Mouse (Mus musculus): Measurements from ENCODE around the gene 9530003J23Rik. TPM values are rescaled to one million over a fixed set of nuclear protein-coding genes. Genes with fewer than 3 reads are reported as not detected.
"Not testable (repeated sequence)": the region's sequence is repeated elsewhere in the genome, so short reads cannot be mapped to it uniquely, and the experiment has no call there.

The 9530003J23Rik gene
- polyA plus RNA-seq (2015; fragmentation: Nextera tagmentation; extraction: Ambion mirVana) = not detected in 2 replicates

DNA sequence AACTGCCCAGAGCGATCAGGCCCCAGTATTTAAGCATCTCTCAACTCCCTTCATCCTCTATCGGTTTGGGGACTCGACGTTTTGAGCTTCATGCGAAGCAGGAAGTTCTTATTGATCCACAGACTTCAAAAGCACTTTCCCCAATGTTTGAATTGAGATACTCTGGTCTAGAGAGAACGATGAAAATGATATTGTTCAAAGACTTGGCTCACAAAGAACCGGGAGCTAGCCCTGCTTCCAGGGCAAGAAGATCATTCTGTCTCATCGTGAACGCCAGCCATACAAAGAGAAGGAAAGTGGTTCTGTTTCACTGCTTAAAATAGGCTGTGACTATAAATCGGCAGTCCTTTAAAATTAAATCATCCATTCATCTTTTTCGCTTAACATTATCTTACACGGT lies at the start of gene 9530003J23Rik:
TSS of gene 9530003J23Rik (minus strand) at position 101 of the 400 bp plus-strand sequence.
- no peaks in the 10 kb centered on the region for H3K36me3 ChIP-seq (ENCODE audit: control insufficient read depth, insufficient read depth, low read length)
- H3K4me1 ChIP-seq (ENCODE audit: control insufficient read depth, insufficient read depth, low read depth, low read length) = no peaks in the 10 kb centered on the region
- WGBS = 88% methylated on average over 12 of the region's 12 CpGs
- no peaks in the 10 kb centered on the region for H3K27me3 ChIP-seq (replicated peaks; ENCODE audit: control insufficient read depth, insufficient read depth, low read length)
- no peaks in the 10 kb centered on the region for H3K9me3 ChIP-seq (ENCODE audit: control insufficient read depth, low read length)
- no peak within 1 kb of the TSS for H3K9ac ChIP-seq (ENCODE audit: low read depth, low read length)
- H3K4me2 ChIP-seq (ENCODE audit: low read length) = no peak within 1 kb of the TSS
- no peak within 1 kb of the TSS for H3K4me3 ChIP-seq (ENCODE audit: low read length)
- H3K27ac ChIP-seq (ENCODE audit: low read depth, low read length) = no peak within 1 kb of the TSS
- no peak for ATAC-seq

DNA sequence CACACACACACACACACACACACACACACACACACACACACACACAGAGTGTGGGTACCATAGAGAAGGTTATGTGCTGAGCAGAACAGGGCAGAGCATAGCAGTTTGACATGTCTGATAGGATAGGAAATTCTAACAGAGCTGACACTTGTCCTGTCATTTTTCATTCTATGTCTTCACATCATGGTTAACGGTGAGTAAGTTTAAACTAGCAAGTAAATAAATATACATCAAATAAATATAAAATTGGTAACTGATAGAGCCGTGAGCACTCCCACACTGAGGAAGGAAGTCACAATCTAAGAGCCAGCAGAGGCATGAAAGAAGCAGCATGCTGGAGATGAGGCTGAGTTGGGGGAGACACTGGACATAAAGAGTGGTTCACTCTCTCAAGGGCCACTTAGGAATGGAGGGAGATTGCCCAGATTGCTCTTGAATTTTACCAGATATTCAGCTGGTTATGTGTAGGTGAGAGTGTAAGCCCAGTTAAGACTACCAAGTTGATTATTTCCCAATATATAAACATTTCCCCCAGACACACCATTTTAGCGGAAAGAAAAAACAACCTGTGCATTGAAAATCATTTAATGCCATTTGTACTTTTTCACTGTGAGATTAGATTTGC lies 48.8 kb upstream of the 9530003J23Rik start:
- Histone ChIP-seq H3K9me3 (ENCODE audit: control insufficient read depth, low read length) (no peaks in the 10 kb centered on the region), H3K27ac (ENCODE audit: low read depth, low read length) (no peak overlapping the region), H3K27me3 (replicated peaks; ENCODE audit: control insufficient read depth, insufficient read depth, low read length) (no peaks in the 10 kb centered on the region), H3K4me1 (ENCODE audit: control insufficient read depth, insufficient read depth, low read depth, low read length) (no peaks in the 10 kb centered on the region), H3K4me2 (ENCODE audit: low read length) (no peak overlapping the region), H3K36me3 (ENCODE audit: control insufficient read depth, insufficient read depth, low read length) (no peaks in the 10 kb centered on the region), H3K9ac (ENCODE audit: low read depth, low read length) (no peak overlapping the region), H3K4me3 (ENCODE audit: low read length) (no peak overlapping the region)
- no peak for ATAC-seq
- 90% methylated on average over 3 of the region's 3 CpGs for WGBS

DNA sequence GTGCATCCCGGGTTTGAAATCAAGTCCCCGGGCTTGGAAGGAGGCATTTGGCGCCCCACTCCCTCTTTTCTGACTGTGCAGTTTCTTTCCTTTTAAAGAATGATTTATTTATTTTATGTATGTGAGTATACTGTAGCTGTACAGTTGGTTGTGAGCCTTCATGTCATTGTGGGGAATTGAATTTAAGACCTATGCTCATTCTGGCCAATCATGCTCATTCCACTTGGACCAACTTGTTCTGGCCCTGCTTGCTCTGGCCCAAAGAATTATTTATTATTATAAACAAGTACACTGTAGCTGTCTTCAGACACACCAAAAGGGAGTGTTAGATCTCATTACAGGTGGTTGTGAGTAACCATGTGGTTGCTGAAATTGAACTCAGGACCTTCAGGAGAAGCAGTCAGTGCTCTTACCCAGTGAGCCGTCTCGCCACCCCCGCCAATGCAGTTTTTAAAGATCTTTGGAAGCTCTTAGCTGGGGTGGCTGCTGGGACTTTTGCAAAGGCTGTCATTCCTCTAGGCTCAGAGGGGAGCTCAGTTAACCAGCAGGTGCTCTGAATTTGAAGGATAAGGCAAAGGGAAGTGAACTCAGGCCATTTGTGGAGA lies 48.0 kb upstream of the 9530003J23Rik start:
- no peaks in the 10 kb centered on the region for H3K27me3 ChIP-seq (replicated peaks; ENCODE audit: control insufficient read depth, insufficient read depth, low read length)
- H3K4me2 ChIP-seq (ENCODE audit: low read length) = no peak overlapping the region
- no peak for ATAC-seq
- 89% methylated on average over 6 of the region's 6 CpGs for WGBS
- H3K9ac ChIP-seq (ENCODE audit: low read depth, low read length) = no peak overlapping the region
- H3K9me3 ChIP-seq (ENCODE audit: control insufficient read depth, low read length) = no peaks in the 10 kb centered on the region
- no peaks in the 10 kb centered on the region for H3K4me1 ChIP-seq (ENCODE audit: control insufficient read depth, insufficient read depth, low read depth, low read length)
- no peak overlapping the region for H3K4me3 ChIP-seq (ENCODE audit: low read length)
- no peaks in the 10 kb centered on the region for H3K36me3 ChIP-seq (ENCODE audit: control insufficient read depth, insufficient read depth, low read length)
- no peak overlapping the region for H3K27ac ChIP-seq (ENCODE audit: low read depth, low read length)

DNA sequence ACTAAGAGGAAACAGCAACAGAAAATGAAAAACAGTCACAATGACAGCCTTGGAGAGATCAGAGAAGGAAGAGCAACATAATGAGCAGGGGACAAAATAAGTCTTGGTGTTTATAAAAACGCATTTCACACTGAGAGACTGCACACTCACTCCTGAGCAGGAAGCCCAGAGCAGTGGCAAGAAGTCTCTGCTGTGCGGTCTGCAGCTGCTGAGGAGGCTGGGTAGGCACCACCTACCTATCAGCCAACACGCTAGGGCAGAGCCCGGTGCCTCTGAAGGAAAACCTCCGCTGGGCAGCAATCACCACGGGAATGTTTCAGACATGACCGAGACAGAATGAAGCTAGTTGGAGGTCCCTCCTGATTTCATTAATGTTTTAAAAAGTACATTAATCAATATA lies 47.1 kb upstream of the 9530003J23Rik start:
- not testable (repeated sequence) for H3K4me1 ChIP-seq (ENCODE audit: control insufficient read depth, insufficient read depth, low read depth, low read length); H3K27ac ChIP-seq (ENCODE audit: low read depth, low read length); H3K4me3 ChIP-seq (ENCODE audit: low read length); ATAC-seq; H3K36me3 ChIP-seq (ENCODE audit: control insufficient read depth, insufficient read depth, low read length); H3K9me3 ChIP-seq (ENCODE audit: control insufficient read depth, low read length); H3K4me2 ChIP-seq (ENCODE audit: low read length); H3K9ac ChIP-seq (ENCODE audit: low read depth, low read length); H3K27me3 ChIP-seq (replicated peaks; ENCODE audit: control insufficient read depth, insufficient read depth, low read length)
- 83% methylated on average over 2 of the region's 7 CpGs for WGBS

DNA sequence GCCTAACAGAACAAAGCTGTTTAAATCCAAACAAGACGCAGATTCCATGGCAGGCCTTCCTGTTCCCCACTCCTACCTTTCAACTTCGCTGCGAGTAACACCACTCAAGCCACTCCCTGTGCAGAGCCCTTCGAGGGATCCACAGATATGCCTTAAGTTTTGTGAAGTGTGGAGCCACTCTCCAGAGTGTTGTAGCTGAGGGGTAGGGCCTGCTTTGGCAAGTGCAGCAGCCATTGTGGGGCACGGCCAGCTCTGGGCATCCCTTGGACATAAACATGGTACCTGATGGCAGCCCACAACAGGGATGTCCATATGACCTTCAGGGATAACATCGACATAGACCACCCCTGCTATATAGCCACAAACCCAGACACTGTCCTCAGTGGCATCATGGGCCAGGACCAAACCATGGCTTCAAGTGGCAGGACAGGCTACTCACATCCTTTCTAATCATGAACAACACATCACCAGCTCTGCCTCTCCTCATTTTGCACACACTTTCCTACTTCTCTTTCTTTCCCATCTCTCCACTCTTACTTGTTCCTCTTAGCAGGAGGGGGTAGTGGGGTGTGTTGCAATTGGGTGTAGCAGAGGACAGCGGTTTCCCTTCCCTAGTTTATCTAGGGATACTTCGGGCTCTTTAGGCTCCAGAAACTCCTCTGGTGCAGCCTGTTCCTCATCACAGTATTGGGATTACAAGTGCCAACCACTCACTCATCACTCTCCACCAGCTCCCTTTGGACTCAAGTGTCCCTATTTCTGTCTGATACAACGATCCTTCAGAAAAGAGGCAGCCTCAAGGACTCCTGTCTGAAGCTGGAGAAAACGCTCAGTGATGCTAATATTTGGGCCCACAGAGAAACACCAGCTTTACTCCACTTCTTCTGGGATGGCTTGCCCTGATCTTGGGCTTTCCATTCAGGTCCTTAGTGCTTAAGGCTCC lies 46.3 kb upstream of the 9530003J23Rik start:
- ATAC-seq = no peak
- H3K9me3 ChIP-seq (ENCODE audit: control insufficient read depth, low read length) = no peaks in the 10 kb centered on the region
- H3K27ac ChIP-seq (ENCODE audit: low read depth, low read length) = no peak overlapping the region
- H3K4me3 ChIP-seq (ENCODE audit: low read length) = no peak overlapping the region
- H3K9ac ChIP-seq (ENCODE audit: low read depth, low read length) = no peak overlapping the region
- 87% methylated on average over 10 of the region's 10 CpGs for WGBS
- H3K4me2 ChIP-seq (ENCODE audit: low read length) = no peak overlapping the region
- H3K36me3 ChIP-seq (ENCODE audit: control insufficient read depth, insufficient read depth, low read length) = no peaks in the 10 kb centered on the region
- no peaks in the 10 kb centered on the region for H3K4me1 ChIP-seq (ENCODE audit: control insufficient read depth, insufficient read depth, low read depth, low read length)
- no peaks in the 10 kb centered on the region for H3K27me3 ChIP-seq (replicated peaks; ENCODE audit: control insufficient read depth, insufficient read depth, low read length)

DNA sequence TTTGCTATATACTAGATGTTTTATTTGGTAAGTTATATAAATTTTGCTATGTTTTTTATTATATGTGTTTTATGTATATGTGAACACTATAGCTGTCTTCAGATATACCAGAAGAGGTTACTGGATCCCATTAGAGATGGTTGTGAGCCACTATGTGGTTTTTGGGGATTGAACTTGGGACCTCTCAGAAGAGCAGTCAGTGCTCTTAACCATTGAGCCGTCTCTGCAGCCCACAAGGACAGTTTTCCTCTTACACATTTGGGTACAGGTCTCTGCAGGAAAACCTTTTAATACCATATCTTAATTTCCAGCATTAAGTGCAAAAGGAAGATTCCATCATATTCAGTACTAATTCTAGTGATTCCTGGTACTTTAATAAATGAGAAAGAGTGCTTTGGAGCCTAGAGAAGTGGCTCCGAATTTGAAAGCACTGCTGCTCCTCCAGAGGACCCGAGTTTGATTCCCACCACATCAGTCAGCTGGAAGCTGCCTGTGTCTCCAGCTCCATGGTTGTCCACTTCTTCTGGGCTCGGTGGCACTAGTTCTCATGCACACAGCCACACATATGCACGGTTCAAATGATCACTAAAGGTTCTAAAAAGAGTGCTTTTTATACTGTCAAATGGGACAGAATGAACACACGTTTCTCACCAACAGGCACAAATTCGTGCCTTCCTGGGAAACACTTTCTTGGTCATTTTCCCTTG lies 45.5 kb upstream of the 9530003J23Rik start:
- Histone ChIP-seq H3K4me3 (ENCODE audit: low read length) (no peak overlapping the region), H3K4me1 (ENCODE audit: control insufficient read depth, insufficient read depth, low read depth, low read length) (no peaks in the 10 kb centered on the region), H3K36me3 (ENCODE audit: control insufficient read depth, insufficient read depth, low read length) (no peaks in the 10 kb centered on the region), H3K27ac (ENCODE audit: low read depth, low read length) (no peak overlapping the region), H3K9ac (ENCODE audit: low read depth, low read length) (no peak overlapping the region), H3K4me2 (ENCODE audit: low read length) (no peak overlapping the region), H3K27me3 (replicated peaks; ENCODE audit: control insufficient read depth, insufficient read depth, low read length) (no peaks in the 10 kb centered on the region), H3K9me3 (ENCODE audit: control insufficient read depth, low read length) (no peaks in the 10 kb centered on the region)
- WGBS = 83% methylated on average over 7 of the region's 7 CpGs
- no peak for ATAC-seq

DNA sequence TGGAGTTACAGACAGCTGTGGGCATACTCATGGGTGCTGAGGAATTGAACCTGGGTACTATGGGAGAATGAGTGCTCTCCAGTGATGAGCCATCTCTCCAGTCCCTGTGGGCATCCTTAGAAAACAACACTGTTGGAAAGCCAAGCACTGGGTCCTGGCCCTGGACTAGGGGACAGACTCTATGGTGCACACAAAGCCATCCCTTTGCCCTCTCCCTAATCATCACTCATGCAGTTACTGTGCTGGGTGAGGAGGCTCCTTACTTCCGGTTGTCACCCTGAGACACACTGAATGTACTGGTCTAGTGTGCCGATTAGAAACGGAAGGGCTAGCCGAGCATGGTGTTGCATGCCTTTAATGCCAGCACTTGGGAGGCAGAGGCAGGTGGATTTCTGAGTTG lies 44.7 kb upstream of the 9530003J23Rik start:
- H3K36me3 ChIP-seq (ENCODE audit: control insufficient read depth, insufficient read depth, low read length); H3K27me3 ChIP-seq (replicated peaks; ENCODE audit: control insufficient read depth, insufficient read depth, low read length); ATAC-seq; H3K4me1 ChIP-seq (ENCODE audit: control insufficient read depth, insufficient read depth, low read depth, low read length); H3K27ac ChIP-seq (ENCODE audit: low read depth, low read length); H3K9ac ChIP-seq (ENCODE audit: low read depth, low read length); H3K4me3 ChIP-seq (ENCODE audit: low read length); H3K9me3 ChIP-seq (ENCODE audit: control insufficient read depth, low read length); H3K4me2 ChIP-seq (ENCODE audit: low read length): not testable (repeated sequence)
- 94% methylated on average over 4 of the region's 4 CpGs for WGBS

DNA sequence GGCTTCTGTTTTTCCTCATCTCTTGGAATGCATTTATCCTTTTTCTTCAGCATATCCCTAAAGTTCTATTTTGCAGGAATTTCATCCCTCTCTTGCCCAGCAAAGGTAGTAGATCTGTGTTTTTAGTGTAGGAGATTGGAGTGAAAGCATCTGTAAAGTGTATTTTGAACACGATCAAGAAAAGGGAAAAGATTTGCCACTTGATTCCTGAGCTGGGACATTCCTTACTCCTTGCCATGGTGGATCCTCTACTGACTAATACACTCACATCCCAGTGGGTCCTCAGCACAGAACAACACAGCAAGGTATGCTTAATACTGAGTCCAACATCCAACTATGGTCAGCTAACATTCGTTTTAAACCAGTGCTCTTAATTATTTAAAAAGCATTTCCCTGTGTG lies 44.0 kb upstream of the 9530003J23Rik start:
- Histone ChIP-seq H3K9me3 (ENCODE audit: control insufficient read depth, low read length) (no peaks in the 10 kb centered on the region), H3K27me3 (replicated peaks; ENCODE audit: control insufficient read depth, insufficient read depth, low read length) (no peaks in the 10 kb centered on the region), H3K36me3 (ENCODE audit: control insufficient read depth, insufficient read depth, low read length) (no peaks in the 10 kb centered on the region), H3K4me1 (ENCODE audit: control insufficient read depth, insufficient read depth, low read depth, low read length) (no peaks in the 10 kb centered on the region), H3K4me3 (ENCODE audit: low read length) (no peak overlapping the region), H3K27ac (ENCODE audit: low read depth, low read length) (no peak overlapping the region), H3K9ac (ENCODE audit: low read depth, low read length) (no peak overlapping the region), H3K4me2 (ENCODE audit: low read length) (no peak overlapping the region)
- WGBS = 84% methylated on average over 2 of the region's 2 CpGs
- ATAC-seq = no peak

DNA sequence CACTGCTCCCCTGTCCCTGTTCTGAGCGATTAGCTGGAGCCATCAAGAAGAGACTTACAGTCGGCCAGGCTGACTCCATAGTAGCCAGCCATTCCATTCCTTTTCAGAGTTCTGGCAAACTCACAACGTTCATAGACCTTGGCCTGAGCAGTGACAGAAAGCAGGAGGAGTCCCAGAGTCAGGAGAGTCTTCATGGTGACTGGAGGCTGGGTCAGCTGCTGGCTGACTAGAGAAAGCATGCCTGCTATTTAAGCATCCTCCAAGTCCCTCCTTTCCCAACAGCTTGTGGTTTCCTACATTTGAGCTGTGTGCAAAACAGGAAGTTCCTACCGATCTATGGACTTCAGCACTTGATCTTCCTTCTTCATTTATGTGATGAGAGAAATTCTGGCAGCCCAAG lies 43.5 kb upstream of the 9530003J23Rik start, which contains the start of gene Lyz2:
TSS of gene Lyz2 (minus strand) at position 273 of the 400 bp plus-strand sequence.
- ATAC-seq = no peak

More for the DNA sequence above, 43.5 kb upstream of the 9530003J23Rik start, which contains the start of gene Lyz2:
- Histone ChIP-seq H3K4me2 (ENCODE audit: low read length) (no peak within 1 kb of the TSS), H3K9me3 (ENCODE audit: control insufficient read depth, low read length) (no peaks in the 10 kb centered on the region), H3K27me3 (replicated peaks; ENCODE audit: control insufficient read depth, insufficient read depth, low read length) (no peaks in the 10 kb centered on the region), H3K9ac (ENCODE audit: low read depth, low read length) (no peak within 1 kb of the TSS), H3K36me3 (ENCODE audit: control insufficient read depth, insufficient read depth, low read length) (no peaks in the 10 kb centered on the region), H3K4me3 (ENCODE audit: low read length) (no peak within 1 kb of the TSS), H3K27ac (ENCODE audit: low read depth, low read length) (no peak within 1 kb of the TSS), H3K4me1 (ENCODE audit: control insufficient read depth, insufficient read depth, low read depth, low read length) (no peaks in the 10 kb centered on the region)
- 66% methylated on average over 4 of the region's 4 CpGs for WGBS

Measured in hindbrain, embryonic 16.5 days (tissue).